Mouse (Mus musculus) splenic B cell, adult 2 months (primary cell): ENCODE data around the gene Hoxa10.
A peak's percentile ranks its signal among the peaks of the same experiment; 100 is the strongest.

ENCODE experiments used
- DNase-seq: peaks from one replicate; pipeline ENCODE4 v3.0.0-alpha.2; 2011; ENCODE audit warnings: low read depth, low spot score
- H3K27me3 ChIP-seq: 2 replicates; pipeline ENCODE4 v1.6.1; 2012; ENCODE audit warnings: mild to moderate bottlenecking, low read length, moderate library complexity, mixed read lengths; ENCODE audit not compliant: control insufficient read depth, poor library complexity, insufficient read depth, severe bottlenecking
- H3K36me3 ChIP-seq: 2 replicates; pipeline ENCODE4 v1.6.1; 2012; ENCODE audit warnings: mild to moderate bottlenecking, low read length, moderate library complexity, mixed read lengths; ENCODE audit not compliant: control insufficient read depth, poor library complexity, insufficient read depth, severe bottlenecking

The Hoxa10 gene

DNA sequence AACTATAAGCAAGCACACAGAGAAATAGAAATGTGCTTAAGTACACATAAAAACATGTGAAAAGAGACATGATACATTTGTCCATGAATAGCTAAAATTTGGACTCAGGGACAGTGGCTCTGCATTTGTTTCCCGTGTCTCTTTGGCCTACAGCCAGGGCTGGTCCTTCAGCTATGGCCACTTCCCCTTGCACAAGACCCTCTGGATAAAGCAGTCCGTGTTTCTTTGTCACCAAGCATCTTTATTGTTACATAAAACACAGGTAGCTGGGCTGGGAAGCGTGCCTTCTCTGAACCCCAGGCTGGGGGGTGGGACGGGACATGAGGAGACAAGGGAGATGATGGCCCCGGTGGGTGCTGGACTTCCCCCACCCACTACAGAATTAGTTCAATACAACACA is 26.4 kb downstream of the Hoxa10 start:
- no peak for DNase-seq
- peaks cover 6% of the 10 kb centered on the region for H3K27me3 ChIP-seq

DNA sequence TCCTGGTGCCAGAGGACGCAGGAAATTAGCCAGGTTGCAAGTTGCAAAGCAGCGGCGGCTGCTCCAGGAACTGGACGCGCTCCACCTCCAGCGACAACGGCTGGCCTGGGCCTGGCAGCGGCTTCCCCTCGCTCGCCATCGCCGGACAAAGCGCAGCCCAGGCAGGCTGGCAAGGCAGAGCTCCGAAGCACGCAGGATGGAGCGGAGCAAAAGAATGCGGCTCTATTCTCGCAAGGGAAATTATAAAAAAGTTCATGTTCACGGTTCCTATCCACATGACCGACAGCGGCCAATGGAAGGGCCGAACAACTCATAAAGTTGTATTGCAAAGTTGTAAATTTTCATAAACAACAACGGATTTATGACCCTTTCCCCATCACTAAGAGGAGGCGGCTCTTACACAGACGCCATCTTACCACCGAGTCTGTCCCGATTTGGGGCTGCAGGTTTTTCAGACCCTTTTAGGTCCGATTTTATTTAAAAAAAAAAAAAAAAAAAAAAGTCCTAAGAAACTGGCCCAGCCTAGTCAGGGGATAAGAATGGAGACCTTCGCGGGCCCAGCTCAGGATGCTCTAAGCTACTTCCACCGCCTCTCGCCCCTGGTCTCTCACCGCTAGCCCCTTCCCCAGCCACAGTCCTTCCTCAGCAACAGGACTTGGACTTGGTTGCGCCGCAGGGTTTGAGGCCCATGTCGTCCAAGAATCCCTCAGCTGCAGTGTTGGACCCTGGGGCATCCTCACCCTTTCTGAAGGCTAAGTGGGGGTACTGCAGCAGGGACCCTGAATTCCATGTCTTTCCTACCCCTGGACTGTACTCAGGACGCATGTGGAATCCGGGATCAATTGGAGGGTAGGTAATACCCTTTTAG is 27.3 kb downstream of the Hoxa10 start, which contains the start of the genes Hoxa3 and Gm28308:
TSS of gene Hoxa3 (minus strand) at position 218 of the 868 bp plus-strand sequence.
TSS of gene Gm28308 (minus strand) at position 221 of the 868 bp plus-strand sequence.
- H3K36me3 ChIP-seq: no peaks in the 10 kb centered on the region
- H3K27me3 ChIP-seq: peaks cover 6% of the 10 kb centered on the region
- no peak for DNase-seq

More for the DNA sequence above, 26.4 kb downstream of the Hoxa10 start:
- H3K36me3 ChIP-seq: no peaks in the 10 kb centered on the region

DNA sequence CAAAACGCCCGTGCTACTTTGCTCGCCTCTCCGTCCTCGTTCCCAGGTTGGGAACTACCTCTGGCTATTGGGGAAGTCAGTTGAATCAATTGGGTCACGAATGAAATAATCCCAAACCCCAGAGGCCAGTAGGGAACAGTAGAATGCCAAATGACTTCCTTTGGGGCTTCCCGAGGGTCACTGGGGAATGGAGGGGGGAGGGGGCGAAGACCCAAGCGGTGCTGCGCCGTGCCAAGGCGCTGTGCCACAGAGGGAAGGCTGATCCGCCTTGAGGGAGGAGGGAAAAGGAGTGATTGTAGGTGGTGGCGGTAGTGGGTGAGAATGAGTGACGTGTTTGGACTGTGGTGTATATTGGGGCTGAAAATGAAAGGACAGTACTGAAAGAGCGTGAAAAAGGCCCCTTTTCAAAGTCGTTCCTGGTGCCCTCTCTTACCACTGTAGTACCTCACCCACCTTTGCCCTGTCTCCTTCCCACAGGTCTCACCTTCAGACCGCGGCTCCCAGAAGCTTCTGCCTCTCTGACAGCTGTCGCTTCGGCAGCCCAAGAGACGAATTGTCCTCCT is 28.0 kb downstream of the Hoxa10 start:
- no peaks in the 10 kb centered on the region for H3K36me3 ChIP-seq
- no peak for DNase-seq
- peaks cover 4% of the 10 kb centered on the region for H3K27me3 ChIP-seq

DNA sequence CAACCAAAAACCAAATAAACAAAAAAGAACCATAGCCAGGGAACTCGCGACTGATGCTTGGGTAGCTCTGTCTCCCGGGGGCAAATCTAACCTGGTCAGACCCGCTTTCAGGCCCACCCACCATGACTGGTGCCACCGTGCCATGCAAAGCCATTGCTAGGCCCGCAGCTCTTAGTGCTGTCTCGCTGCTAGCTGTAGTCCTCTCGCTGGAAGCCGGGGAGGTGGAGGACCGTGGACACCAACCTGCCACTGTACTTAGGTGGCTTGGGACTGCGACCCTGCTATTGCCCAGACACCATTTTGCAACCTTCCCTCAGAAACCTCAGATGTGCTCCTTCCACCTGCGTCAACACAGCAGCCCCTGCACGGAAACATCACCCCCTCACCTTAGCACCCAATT is 28.7 kb downstream of the Hoxa10 start:
- no peak for DNase-seq
- Histone ChIP-seq H3K27me3 (peaks cover 4% of the 10 kb centered on the region), H3K36me3 (no peaks in the 10 kb centered on the region)

DNA sequence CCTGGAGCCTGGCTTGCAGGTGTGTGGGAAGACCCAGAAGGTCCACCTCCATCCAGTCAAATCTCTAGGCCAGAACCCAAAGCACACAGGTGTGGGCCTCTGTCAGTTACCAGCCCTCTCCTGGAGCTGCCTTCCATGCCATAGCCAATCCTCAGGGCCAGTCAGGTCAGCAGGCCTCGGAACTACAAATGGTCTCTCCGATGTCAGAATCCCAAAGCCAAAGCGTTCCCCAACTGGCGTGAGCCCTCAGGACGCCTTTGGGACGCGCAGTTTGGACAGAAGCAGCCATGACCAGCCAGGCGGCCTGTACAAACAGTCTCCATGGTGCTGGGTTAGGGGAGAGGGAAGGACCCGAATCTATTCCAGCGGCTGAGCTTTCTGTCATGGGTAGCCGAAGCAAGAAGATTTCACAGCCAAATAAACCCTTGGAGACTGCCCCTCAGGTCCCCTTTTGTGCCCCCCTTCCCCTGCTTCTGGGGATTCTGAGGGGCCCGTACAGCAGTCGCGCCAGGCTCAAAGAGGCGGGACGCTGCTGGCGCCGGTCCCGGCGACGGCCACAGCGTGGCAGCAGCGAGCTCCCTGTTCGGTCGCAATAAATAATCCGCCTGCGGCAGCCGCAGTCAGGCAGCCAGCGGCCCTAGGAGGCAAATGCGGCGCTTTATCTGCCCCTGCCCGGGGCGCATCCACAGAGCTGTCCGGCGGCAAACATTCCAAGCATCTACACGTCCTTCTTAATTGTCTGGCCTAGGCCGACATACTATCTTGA is 29.3 kb downstream of the Hoxa10 start:
- peaks cover 4% of the 10 kb centered on the region for H3K27me3 ChIP-seq
- no peaks in the 10 kb centered on the region for H3K36me3 ChIP-seq
- peak; percentile 78 for DNase-seq

DNA sequence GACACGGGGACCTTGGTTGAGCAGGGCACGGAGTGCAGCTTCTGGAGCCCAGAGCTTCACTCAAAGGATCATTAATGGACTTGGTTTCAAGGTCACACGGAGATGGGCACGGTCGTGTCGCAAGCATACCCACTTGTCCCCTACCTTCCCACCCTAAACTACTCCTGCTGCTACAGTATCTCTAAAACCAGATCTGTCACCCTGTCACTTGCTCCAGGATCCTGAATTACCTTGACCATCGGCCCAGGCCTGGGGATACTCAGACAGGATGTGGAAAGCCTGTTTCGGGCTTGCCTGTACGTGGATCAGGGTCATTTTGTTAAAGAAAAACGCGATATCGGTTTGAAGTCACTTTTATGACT is 31.0 kb downstream of the Hoxa10 start:
- H3K36me3 ChIP-seq: no peaks in the 10 kb centered on the region
- peaks cover 4% of the 10 kb centered on the region for H3K27me3 ChIP-seq
- no peak for DNase-seq

DNA sequence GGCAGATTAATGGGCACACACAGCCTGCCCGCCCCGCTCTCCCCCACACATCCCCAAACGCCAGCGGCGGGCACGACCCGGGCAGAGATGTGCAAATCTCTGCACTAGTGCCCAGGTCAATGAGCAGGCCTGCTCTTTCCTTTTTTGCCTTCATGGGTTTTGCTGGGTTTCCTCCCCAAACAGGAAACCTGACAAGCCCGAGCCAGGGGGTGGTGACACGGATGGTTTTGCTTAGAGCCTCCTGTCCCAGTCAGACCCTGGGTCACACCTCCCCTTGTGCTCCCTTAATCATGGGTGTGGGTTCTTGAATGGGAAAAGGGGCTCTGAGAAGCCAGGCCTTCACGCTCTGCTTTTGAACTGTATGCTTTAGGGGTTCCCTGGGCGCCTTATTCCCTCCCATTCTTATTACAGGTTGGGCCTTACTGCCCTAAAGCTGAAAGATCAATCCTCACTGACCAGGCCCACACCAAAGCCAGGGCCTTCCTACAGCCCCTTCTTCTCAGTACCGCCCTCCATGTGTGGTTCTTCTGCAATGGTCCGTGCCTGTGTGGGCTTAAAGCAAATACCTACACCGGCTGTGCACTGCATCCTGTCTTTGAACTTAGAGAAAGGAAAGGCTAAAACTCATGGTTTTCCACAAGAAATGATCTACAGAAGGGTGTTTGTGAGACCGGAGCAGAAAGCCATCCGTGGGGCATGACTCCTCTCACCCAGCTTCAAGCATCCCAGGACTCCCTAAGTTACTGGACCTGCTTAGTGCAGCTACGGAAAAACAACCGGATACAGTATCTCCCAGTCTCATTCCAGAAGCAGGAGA is 31.6 kb downstream of the Hoxa10 start:
- Histone ChIP-seq H3K36me3 (no peaks in the 10 kb centered on the region), H3K27me3 (peaks cover 4% of the 10 kb centered on the region)
- DNase-seq: peak; percentile 15

DNA sequence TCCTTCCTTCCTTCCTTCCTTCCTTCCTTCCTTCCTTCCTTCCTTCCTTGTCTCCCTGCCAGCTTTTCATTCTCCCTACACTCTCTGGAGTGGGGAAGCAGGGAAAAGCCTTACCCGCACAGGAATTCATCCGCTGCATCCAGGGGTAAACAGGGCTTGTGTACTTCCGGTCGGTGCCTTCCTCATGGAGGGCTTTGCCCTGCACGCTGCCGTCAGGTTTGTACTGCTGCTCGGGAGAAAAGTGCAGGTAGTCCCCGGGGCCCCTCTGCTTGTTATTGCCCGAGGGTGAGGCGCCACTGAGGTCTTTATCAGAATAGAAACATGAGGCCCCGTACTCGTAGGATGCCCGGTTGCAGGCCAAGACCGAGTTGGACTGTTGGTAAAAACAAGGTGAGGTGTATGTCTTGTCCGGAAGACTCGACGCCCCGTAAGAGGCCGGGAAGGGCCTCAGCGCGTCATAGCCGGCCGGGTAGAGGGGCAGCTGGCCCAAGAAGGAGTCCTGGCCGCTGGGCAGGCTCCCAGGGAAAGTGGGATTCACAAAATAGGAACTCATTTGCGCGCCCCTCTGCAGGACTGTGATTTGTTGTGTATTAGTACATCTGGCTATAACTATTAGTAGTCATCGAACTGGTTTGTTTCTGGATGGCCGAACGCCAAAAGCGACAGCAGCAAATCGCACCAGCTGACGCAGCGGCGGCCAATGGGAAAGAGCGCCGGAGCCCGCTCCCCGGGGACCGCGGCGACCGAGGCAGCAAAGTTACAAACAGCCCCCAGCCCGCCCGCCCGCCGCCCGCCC is 32.4 kb downstream of the Hoxa10 start, which contains the start of gene Hoxa6:
TSS of gene Hoxa6 (minus strand) at position 651 of the 796 bp plus-strand sequence.
- H3K36me3 ChIP-seq: no peaks in the 10 kb centered on the region
- DNase-seq: peak; percentile 11
- peaks cover 2% of the 10 kb centered on the region for H3K27me3 ChIP-seq

DNA sequence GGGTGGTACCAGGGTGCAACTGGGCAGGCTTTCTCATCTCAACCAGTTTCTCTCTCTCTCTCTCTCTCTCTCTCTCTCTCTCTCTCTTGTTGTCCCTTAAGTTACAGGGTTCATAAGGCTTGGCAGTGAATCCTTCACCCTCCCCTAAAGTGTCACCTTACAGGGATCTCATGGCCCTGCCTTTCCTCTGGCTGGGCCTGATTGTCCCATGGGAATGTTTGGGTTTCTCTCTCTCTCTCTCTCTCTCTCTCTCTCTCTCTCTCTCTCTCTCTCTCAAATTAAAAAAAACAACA is 33.0 kb downstream of the Hoxa10 start:
- Histone ChIP-seq H3K27me3 (peaks cover 2% of the 10 kb centered on the region), H3K36me3 (no peaks in the 10 kb centered on the region)
- DNase-seq: no peak

DNA sequence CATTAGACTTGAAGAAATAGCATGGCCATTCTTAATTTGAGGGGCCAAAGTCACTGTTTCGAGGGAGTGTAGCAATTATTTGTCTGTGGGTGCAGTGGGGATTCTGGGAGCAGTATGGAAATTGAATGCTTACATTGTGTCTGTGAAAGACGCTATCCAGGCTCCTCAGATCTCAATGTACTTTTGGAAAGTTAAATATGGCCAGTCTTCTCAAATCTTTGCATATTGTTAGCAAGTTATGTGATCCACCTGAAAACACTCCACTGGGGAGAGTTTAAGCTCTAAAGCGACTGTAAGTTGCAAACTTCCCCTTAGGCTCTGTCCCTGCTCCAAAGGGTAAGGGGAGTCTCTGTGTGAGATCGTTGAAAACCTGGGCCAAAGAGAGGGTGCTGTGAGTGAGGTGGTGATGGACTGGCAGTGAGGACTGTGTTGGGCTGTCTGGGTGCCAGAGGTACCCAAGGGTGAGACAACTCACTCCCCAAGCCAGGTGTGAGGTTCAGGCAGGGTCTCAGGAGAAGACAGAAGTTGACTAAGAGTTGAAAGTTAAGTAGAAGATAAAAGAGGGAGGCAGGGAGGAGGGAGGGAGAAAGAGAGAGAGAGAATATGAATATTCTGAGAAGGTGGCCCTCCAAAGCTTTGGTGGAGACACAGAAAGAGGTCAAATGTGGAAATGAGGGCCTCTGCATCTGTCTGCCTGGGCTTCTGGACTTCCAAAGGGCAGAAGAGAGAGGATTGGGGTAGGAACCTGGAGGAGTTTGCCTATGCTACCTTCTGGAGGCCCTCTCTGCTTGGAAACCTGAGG is 33.6 kb downstream of the Hoxa10 start:
- H3K27me3 ChIP-seq: peaks cover 2% of the 10 kb centered on the region
- DNase-seq: no peak
- no peaks in the 10 kb centered on the region for H3K36me3 ChIP-seq

DNA sequence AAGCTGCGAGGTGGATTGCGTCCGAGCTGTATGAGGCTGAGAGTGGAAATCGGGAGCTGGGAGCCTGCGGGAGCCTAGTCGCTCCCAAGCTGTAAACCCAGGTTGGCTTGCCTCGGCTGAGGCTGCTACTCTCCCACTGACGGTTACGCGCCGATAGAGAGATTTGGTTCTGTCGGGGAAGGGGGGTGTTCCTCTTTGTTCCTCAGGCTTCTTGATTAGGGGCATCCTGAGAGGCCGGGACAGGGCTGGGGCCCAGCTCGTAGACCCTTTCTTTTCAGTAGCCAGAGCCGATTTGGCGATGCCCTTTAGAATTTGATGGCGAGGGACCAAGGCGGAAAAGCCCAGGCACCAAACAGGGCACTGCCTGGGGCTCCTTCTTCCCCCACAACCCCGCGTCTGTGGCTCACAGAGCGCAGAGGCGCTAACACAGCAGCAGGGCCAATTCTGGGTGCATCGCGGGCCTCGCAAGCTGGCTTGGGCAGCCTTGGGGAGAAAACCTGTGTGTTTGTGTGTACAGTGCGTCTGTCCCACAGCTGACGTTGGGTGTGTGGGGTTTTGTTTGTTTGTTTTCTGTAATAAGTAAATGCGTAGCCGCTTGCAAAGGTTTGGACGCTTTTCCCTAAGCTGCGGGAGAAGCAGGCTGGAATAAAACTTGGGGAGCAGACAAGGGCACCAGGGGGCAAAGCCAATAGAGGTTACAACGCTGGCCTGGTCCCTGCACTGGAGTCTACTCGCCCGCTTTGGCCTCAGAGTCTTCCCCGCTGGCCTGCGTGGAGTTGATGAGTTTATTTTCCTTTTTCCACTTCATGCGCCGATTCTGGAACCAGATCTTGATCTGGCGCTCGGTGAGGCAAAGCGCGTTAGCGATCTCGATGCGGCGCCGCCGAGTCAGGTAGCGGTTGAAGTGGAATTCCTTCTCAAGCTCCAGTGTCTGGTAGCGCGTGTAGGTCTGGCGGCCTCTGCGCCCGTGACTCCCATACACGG is 34.7 kb downstream of the Hoxa10 start:
- H3K27me3 ChIP-seq: no peaks in the 10 kb centered on the region; the same call in 1 of the 2 replicates
- no peaks in the 10 kb centered on the region for H3K36me3 ChIP-seq
- DNase-seq: no peak

DNA sequence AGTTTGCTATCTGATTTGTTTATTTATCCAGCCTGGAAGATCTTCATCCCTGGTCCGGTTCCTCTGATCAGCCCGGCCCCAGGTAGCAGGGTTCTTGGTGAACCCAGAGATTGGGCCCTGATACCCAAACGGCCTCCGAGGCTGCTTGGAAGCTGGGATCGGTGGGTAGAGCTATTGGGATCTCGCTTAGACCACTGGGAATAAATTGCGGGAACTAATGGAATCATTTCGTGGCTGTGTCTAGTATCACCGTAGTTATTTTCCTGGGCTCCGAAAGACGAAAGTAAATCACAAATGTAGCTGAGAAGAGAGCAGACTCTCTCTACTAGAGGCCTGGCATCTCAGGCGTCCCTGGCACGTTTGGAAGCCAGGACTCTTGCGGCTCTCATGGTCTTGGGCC is 35.4 kb downstream of the Hoxa10 start:
- Histone ChIP-seq H3K27me3 (no peaks in the 10 kb centered on the region; the same call in 1 of the 2 replicates), H3K36me3 (no peaks in the 10 kb centered on the region)
- DNase-seq: no peak
